Mouse (Mus musculus) liver, embryonic 11.5 days (tissue): Measurements from ENCODE around the gene Actr3. TPM values are rescaled to one million over a fixed set of nuclear protein-coding genes. Genes with fewer than 3 reads are reported as not detected.
"Not testable (repeated sequence)": the region's sequence is repeated elsewhere in the genome, so short reads cannot be mapped to it uniquely, and the experiment has no call there.

ENCODE experiments used
- ATAC-seq: fragments of 200-750 bp; cut with Nextera tagmentation; replicated peaks from 2 replicates; pipeline ENCODE4 v1.8.0; 2017; ENCODE audit warnings: moderate number of reproducible peaks, mild to moderate bottlenecking, moderate TSS enrichment, moderate library complexity; ENCODE audit not compliant: low FRiP score
- DNase-seq: peaks from one replicate; pipeline ENCODE4 v3.0.0-alpha.2; 2017; ENCODE audit warnings: low spot score
- H3K27ac ChIP-seq: fragments of 300-500 bp; sonication (generic); 2 replicates; pipeline ENCODE4 v1.5.1; 2014; ENCODE audit warnings: mild to moderate bottlenecking, low read depth, low read length, control low read depth
- H3K27me3 ChIP-seq: fragments of 300-500 bp; sonication (generic); replicated peaks from 2 replicates; pipeline ENCODE4 v1.6.1; 2014; ENCODE audit warnings: low read length, mixed read lengths; ENCODE audit not compliant: control insufficient read depth, insufficient read depth
- H3K36me3 ChIP-seq: fragments of 300-500 bp; sonication (generic); 2 replicates; pipeline ENCODE4 v1.6.1; 2014; ENCODE audit warnings: mild to moderate bottlenecking, low read length, moderate library complexity, mixed read lengths; ENCODE audit not compliant: control insufficient read depth, insufficient read depth
- H3K4me1 ChIP-seq: fragments of 300-500 bp; sonication (generic); replicated peaks from 2 replicates; pipeline ENCODE4 v1.6.1; 2014; ENCODE audit warnings: low read length, mixed read lengths; ENCODE audit not compliant: control insufficient read depth, insufficient read depth
- H3K4me2 ChIP-seq: fragments of 300-500 bp; sonication (generic); 2 replicates; pipeline ENCODE4 v1.6.1; 2014; ENCODE audit warnings: mild to moderate bottlenecking, control low read depth, moderate library complexity
- H3K4me3 ChIP-seq: fragments of 300-500 bp; sonication (generic); 2 replicates; pipeline ENCODE4 v1.5.1; 2014; ENCODE audit warnings: low read depth, low read length, control low read depth
- H3K9ac ChIP-seq: fragments of 300-500 bp; sonication (generic); 2 replicates; pipeline ENCODE4 v1.6.1; 2014; ENCODE audit warnings: low read depth, low read length, control low read depth
- H3K9me3 ChIP-seq: fragments of 300-500 bp; sonication (generic); 2 replicates; pipeline ENCODE4 v1.6.1; 2016; ENCODE audit warnings: low read length, inconsistent platforms, mixed read lengths; ENCODE audit not compliant: control insufficient read depth
- WGBS: fragments of 180-500 bp; shearing (Covaris S2); extraction: QIAGEN DNeasy Blood & Tissue Kit; methylation state at CpG from one replicate; pipeline ENCODE4 v1.1.7; 2014; 5-methylcytosine and 5-hydroxymethylcytosine counted together
- polyA plus RNA-seq: library from polyadenylated mRNA; unstranded; fragments of >200 nt; fragmentation: Nextera tagmentation; extraction: Ambion mirVana; gene quantifications from 2 replicates; pipeline ENCODE4 v1.2.1, GENCODE M21; 2014

Gene Actr3
- polyA plus RNA-seq, 1 experiment from 2014 or later = 245 TPM

DNA sequence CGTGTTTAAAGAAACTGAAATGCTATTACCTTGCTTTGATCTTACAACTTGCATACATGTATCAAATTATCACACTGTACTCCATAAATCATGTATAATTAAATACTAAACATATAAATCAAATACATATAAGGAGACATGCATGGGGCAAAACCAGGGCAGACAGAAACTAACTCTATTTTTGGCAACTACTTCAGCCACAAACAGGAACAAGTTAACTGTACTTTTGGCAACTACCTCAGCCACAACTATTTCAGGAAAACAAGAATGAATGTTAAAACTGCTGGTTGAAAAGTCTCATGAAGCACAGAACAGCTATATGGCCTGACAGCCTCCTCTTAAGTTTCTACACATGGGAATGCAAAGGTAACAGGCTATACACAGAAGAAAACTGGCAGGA lies 40.1 kb downstream of the Actr3 start:
- Histone ChIP-seq H3K27me3 (no peaks in the 10 kb centered on the region), H3K9me3 (no peaks in the 10 kb centered on the region), H3K4me3 (no peak overlapping the region), H3K4me2 (no peak overlapping the region), H3K36me3 (peaks cover 36% of the 10 kb centered on the region), H3K4me1 (no peaks in the 10 kb centered on the region), H3K27ac (no peak overlapping the region), H3K9ac (no peak overlapping the region)
- no peak for DNase-seq
- 100% methylated on average over 1 of the region's 1 CpGs for WGBS
- ATAC-seq = no peak

GRCm38 (mm10) chr1:125393324-125393723 lies 42.2 kb downstream of the Actr3 start:
- not testable (repeated sequence) for ATAC-seq, H3K27ac ChIP-seq, H3K4me3 ChIP-seq, H3K4me1 ChIP-seq, DNase-seq, H3K9ac ChIP-seq, H3K27me3 ChIP-seq, H3K4me2 ChIP-seq, H3K9me3 ChIP-seq
- peaks cover 30% of the 10 kb centered on the region for H3K36me3 ChIP-seq
- WGBS = 82% methylated on average over 5 of the region's 5 CpGs

DNA sequence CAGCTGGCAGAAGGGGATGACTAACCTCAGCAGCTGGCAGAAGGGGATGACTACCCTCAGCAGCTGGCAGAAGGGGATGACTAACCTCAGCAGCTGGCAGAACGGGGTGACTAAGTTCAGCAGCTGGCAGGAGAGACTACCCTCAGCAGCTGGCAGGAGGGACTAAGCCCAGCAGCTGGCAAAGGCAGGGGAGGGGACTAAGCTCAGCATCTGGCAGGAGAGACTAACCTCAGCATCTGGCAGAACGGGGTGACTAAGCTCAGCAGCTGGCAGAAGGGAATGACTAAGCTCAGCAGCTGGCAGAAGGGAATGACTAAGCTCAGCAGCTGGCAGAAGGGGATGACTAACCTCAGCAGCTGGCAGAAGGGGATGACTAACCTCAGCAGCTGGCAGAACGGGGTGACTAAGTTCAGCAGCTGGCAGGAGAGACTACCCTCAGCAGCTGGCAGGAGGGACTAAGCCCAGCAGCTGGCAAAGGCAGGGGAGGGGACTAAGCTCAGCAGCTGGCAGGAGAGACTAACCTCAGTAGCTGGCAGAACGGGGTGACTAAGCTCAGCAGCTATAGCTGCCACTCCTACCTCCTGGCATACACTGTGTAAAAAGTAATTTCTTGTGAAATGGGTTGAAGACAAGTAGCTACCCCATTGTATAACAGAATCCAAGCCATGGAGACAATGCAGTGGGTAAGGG lies 45.3 kb downstream of the Actr3 start:
- not testable (repeated sequence) for H3K4me2 ChIP-seq, H3K9me3 ChIP-seq, H3K27ac ChIP-seq, H3K4me1 ChIP-seq, H3K27me3 ChIP-seq, H3K9ac ChIP-seq, ATAC-seq, H3K4me3 ChIP-seq, DNase-seq
- 81% methylated on average over 4 of the region's 4 CpGs for WGBS
- H3K36me3 ChIP-seq = peaks cover 14% of the 10 kb centered on the region

- 74% methylated on average over 1 of the region's 1 CpGs for WGBS
- H3K27ac ChIP-seq = not testable (repeated sequence)
Measured at GRCm38 (mm10) chr1:125389634-125390033, 45.9 kb downstream of the Actr3 start.

GRCm38 (mm10) chr1:125388370-125388769 lies 47.2 kb downstream of the Actr3 start:
- Histone ChIP-seq H3K9me3 (no peaks in the 10 kb centered on the region), H3K27ac (no peak overlapping the region), H3K4me3 (no peak overlapping the region), H3K4me1 (no peaks in the 10 kb centered on the region), H3K4me2 (no peak overlapping the region), H3K27me3 (no peaks in the 10 kb centered on the region), H3K9ac (no peak overlapping the region), H3K36me3 (peaks cover 7% of the 10 kb centered on the region)
- DNase-seq (no peak), ATAC-seq (no peak)
- WGBS = 57% methylated on average over 3 of the region's 3 CpGs

More at GRCm38 (mm10) chr1:125389634-125390033, 45.9 kb downstream of the Actr3 start:
- not testable (repeated sequence) for H3K4me3 ChIP-seq, H3K4me1 ChIP-seq, H3K4me2 ChIP-seq, H3K9ac ChIP-seq, H3K27me3 ChIP-seq, DNase-seq, H3K9me3 ChIP-seq, ATAC-seq, H3K36me3 ChIP-seq

GRCm38 (mm10) chr1:125386217-125386616 lies 49.3 kb downstream of the Actr3 start:
- 76% methylated on average over 7 of the region's 7 CpGs for WGBS
- no peaks in the 10 kb centered on the region for H3K27me3 ChIP-seq
- no peak overlapping the region for H3K4me2 ChIP-seq
- no peaks in the 10 kb centered on the region for H3K4me1 ChIP-seq
- no peak overlapping the region for H3K9ac ChIP-seq
- ATAC-seq (no peak), DNase-seq (no peak)
- H3K9me3 ChIP-seq = no peaks in the 10 kb centered on the region
- no peak overlapping the region for H3K27ac ChIP-seq
- H3K4me3 ChIP-seq = no peak overlapping the region
- no peaks in the 10 kb centered on the region for H3K36me3 ChIP-seq

GRCm38 (mm10) chr1:125382622-125383021 lies 52.9 kb downstream of the Actr3 start:
- 52% methylated on average over 6 of the region's 6 CpGs for WGBS
- ATAC-seq (no peak), DNase-seq (no peak)
- H3K4me3 ChIP-seq = no peak overlapping the region
- no peak overlapping the region for H3K27ac ChIP-seq
- no peaks in the 10 kb centered on the region for H3K36me3 ChIP-seq
- H3K9me3 ChIP-seq = no peaks in the 10 kb centered on the region
- no peaks in the 10 kb centered on the region for H3K4me1 ChIP-seq
- no peaks in the 10 kb centered on the region for H3K27me3 ChIP-seq
- H3K4me2 ChIP-seq = no peak overlapping the region
- no peak overlapping the region for H3K9ac ChIP-seq

- DNase-seq (no peak), ATAC-seq (no peak)
- Histone ChIP-seq H3K9me3 (no peaks in the 10 kb centered on the region), H3K27ac (no peak overlapping the region), H3K4me3 (no peak overlapping the region), H3K4me1 (no peaks in the 10 kb centered on the region), H3K4me2 (no peak overlapping the region), H3K9ac (no peak overlapping the region), H3K36me3 (no peaks in the 10 kb centered on the region), H3K27me3 (no peaks in the 10 kb centered on the region)
- WGBS = 69% methylated on average over 3 of the region's 3 CpGs
Measured at GRCm38 (mm10) chr1:125378889-125379288, 56.6 kb downstream of the Actr3 start.

- WGBS = 63% methylated on average over 5 of the region's 5 CpGs
- Histone ChIP-seq H3K9me3 (no peaks in the 10 kb centered on the region), H3K27ac (no peak overlapping the region), H3K36me3 (no peaks in the 10 kb centered on the region), H3K4me2 (no peak overlapping the region), H3K9ac (no peak overlapping the region), H3K4me3 (no peak overlapping the region), H3K4me1 (no peaks in the 10 kb centered on the region), H3K27me3 (no peaks in the 10 kb centered on the region)
- ATAC-seq (no peak), DNase-seq (no peak)
Measured at GRCm38 (mm10) chr1:125372855-125373254, 62.7 kb downstream of the Actr3 start.
